Mouse (Mus musculus): ENCODE data around the gene Jak1. TPM values are rescaled to one million over a fixed set of nuclear protein-coding genes. Genes with fewer than 3 reads are reported as not detected.

The Jak1 gene
- polyA plus RNA-seq, 1 experiment from 2014 or later, result 71.9 TPM

- no peaks in the 10 kb centered on the region for H3K27me3 ChIP-seq (ENCODE audit: insufficient read depth, low read length)
- peaks cover 47% of the 10 kb centered on the region; the same call in 1 of the 2 replicates for H3K36me3 ChIP-seq (ENCODE audit: insufficient read depth, low read length)
- no peak for ATAC-seq (replicated peaks; ENCODE audit: low FRiP score, low read depth)
- no peak overlapping the region for H3K4me2 ChIP-seq (ENCODE audit: low read length)
- no peak for TF ChIP-seq CTCF (IDR thresholded peaks at IDR 0.05; ENCODE audit: low read depth)
- H3K9me3 ChIP-seq (replicated peaks; ENCODE audit: low read length), result no peaks in the 10 kb centered on the region
- H3K9ac ChIP-seq (ENCODE audit: low read depth, low read length), result no peak overlapping the region
- DNase-seq (ENCODE audit: low spot score), result no peak
- no peak overlapping the region for H3K4me3 ChIP-seq (replicated peaks; ENCODE audit: low read depth, low read length)
- no peaks in the 10 kb centered on the region for H3K4me1 ChIP-seq (replicated peaks; ENCODE audit: insufficient read depth, low read length)
- 64% methylated on average over 3 of the region's 3 CpGs for WGBS
- no peak overlapping the region for H3K27ac ChIP-seq
These were observed 87.3 kb downstream of the Jak1 start for GRCm38 (mm10) chr4:101177796-101178195.

- Histone ChIP-seq H3K36me3 (ENCODE audit: insufficient read depth, low read length) (peaks cover 51% of the 10 kb centered on the region; the same call in 1 of the 2 replicates), H3K4me3 (replicated peaks; ENCODE audit: low read depth, low read length) (no peak overlapping the region), H3K9me3 (replicated peaks; ENCODE audit: low read length) (no peaks in the 10 kb centered on the region), H3K4me1 (replicated peaks; ENCODE audit: insufficient read depth, low read length) (no peaks in the 10 kb centered on the region), H3K27ac (no peak overlapping the region), H3K4me2 (ENCODE audit: low read length) (no peak overlapping the region), H3K27me3 (ENCODE audit: insufficient read depth, low read length) (no peaks in the 10 kb centered on the region), H3K9ac (ENCODE audit: low read depth, low read length) (no peak overlapping the region)
- no peak for TF ChIP-seq CTCF (IDR thresholded peaks at IDR 0.05; ENCODE audit: low read depth)
- 86% methylated on average over 6 of the region's 6 CpGs for WGBS
- ATAC-seq (replicated peaks; ENCODE audit: low FRiP score, low read depth), result no peak
- no peak for DNase-seq (ENCODE audit: low spot score)
These were observed 89.0 kb downstream of the Jak1 start for GRCm38 (mm10) chr4:101176123-101176522.

GRCm38 (mm10) chr4:101174916-101175625 lies 90.0 kb downstream of the Jak1 start:
- Histone ChIP-seq H3K4me1 (replicated peaks; ENCODE audit: insufficient read depth, low read length) (no peaks in the 10 kb centered on the region), H3K4me3 (replicated peaks; ENCODE audit: low read depth, low read length) (no peak overlapping the region), H3K27ac (no peak overlapping the region), H3K36me3 (ENCODE audit: insufficient read depth, low read length) (peaks cover 60% of the 10 kb centered on the region), H3K27me3 (ENCODE audit: insufficient read depth, low read length) (no peaks in the 10 kb centered on the region), H3K4me2 (ENCODE audit: low read length) (no peak overlapping the region), H3K9me3 (replicated peaks; ENCODE audit: low read length) (no peaks in the 10 kb centered on the region), H3K9ac (ENCODE audit: low read depth, low read length) (no peak overlapping the region)
- TF ChIP-seq CTCF (IDR thresholded peaks at IDR 0.05; ENCODE audit: low read depth), result no peak
- ATAC-seq (replicated peaks; ENCODE audit: low FRiP score, low read depth) (no peak), DNase-seq (ENCODE audit: low spot score) (no peak)
- WGBS, result 79% methylated on average over 10 of the region's 10 CpGs

DNA sequence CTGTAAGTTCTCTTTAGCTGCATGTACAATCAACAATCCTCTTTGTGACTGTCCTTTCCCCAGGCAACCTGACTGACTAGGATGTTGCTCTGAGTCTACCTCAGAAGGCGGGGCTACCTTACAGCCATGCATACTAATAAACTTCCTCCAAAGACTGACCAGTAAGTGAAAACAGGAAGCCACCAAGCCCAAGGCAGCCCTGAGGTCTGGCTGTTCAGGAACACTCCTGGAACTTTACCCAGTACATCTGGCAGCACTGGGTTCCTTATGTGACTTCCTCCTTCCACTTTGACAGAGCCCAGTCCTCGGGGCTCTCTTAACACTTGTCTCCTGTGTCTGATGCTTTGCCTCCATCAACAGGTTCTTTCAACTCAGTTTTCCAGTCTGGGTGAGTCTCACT lies 92.3 kb downstream of the Jak1 start:
- no peak for TF ChIP-seq CTCF (IDR thresholded peaks at IDR 0.05; ENCODE audit: low read depth)
- ATAC-seq (replicated peaks; ENCODE audit: low FRiP score, low read depth), result no peak
- 70% methylated on average over 2 of the region's 2 CpGs for WGBS
- Histone ChIP-seq H3K27me3 (ENCODE audit: insufficient read depth, low read length) (no peaks in the 10 kb centered on the region), H3K36me3 (ENCODE audit: insufficient read depth, low read length) (peaks cover 66% of the 10 kb centered on the region), H3K27ac (no peak overlapping the region), H3K9ac (ENCODE audit: low read depth, low read length) (no peak overlapping the region), H3K4me2 (ENCODE audit: low read length) (no peak overlapping the region), H3K4me1 (replicated peaks; ENCODE audit: insufficient read depth, low read length) (no peaks in the 10 kb centered on the region), H3K9me3 (replicated peaks; ENCODE audit: low read length) (no peaks in the 10 kb centered on the region), H3K4me3 (replicated peaks; ENCODE audit: low read depth, low read length) (no peak overlapping the region)
- DNase-seq (ENCODE audit: low spot score), result no peak

GRCm38 (mm10) chr4:101168189-101168778 lies 96.8 kb downstream of the Jak1 start:
- WGBS, result 49% methylated on average over 6 of the region's 6 CpGs
- DNase-seq (ENCODE audit: low spot score), result peak; percentile 87
- no peak overlapping the region for H3K4me3 ChIP-seq (replicated peaks; ENCODE audit: low read depth, low read length)
- TF ChIP-seq CTCF (IDR thresholded peaks at IDR 0.05; ENCODE audit: low read depth), result peak; percentile 83
- no peak overlapping the region for H3K4me2 ChIP-seq (ENCODE audit: low read length)
- no peak overlapping the region for H3K9ac ChIP-seq (ENCODE audit: low read depth, low read length)
- H3K36me3 ChIP-seq (ENCODE audit: insufficient read depth, low read length), result peaks cover 64% of the 10 kb centered on the region
- no peak; the same call in 1 of the 2 replicates for ATAC-seq (replicated peaks; ENCODE audit: low FRiP score, low read depth)
- H3K27me3 ChIP-seq (ENCODE audit: insufficient read depth, low read length), result no peaks in the 10 kb centered on the region
- no peaks in the 10 kb centered on the region for H3K9me3 ChIP-seq (replicated peaks; ENCODE audit: low read length)
- H3K4me1 ChIP-seq (replicated peaks; ENCODE audit: insufficient read depth, low read length), result no peaks in the 10 kb centered on the region
- no peak overlapping the region for H3K27ac ChIP-seq

DNA sequence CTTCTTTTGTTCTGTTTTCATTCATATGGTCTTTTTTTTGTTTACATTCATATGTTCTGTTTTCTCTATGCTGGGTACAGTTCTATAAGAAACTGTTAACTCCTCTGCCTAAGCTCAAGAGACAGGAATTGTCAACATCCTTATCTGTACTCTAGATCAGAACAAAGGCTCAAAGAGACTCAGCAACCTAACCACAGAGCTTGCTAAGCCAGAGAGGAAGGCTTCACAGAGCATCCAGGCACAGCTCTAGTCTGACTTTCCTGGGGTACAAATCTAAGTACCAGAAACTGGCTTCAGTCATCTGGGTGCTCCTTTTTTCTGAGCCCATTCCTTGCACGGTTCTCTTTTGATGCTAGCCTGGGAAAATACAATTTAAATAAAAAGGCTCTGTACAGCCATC lies 97.3 kb downstream of the Jak1 start:
- no peak for DNase-seq (ENCODE audit: low spot score)

More for the DNA sequence above, 97.3 kb downstream of the Jak1 start:
- H3K9ac ChIP-seq (ENCODE audit: low read depth, low read length), result no peak overlapping the region
- no peak for TF ChIP-seq CTCF (IDR thresholded peaks at IDR 0.05; ENCODE audit: low read depth)
- peaks cover 67% of the 10 kb centered on the region for H3K36me3 ChIP-seq (ENCODE audit: insufficient read depth, low read length)
- H3K4me2 ChIP-seq (ENCODE audit: low read length), result no peak overlapping the region
- WGBS, result 94% methylated on average over 1 of the region's 1 CpGs
- no peak overlapping the region for H3K4me3 ChIP-seq (replicated peaks; ENCODE audit: low read depth, low read length)
- ATAC-seq (replicated peaks; ENCODE audit: low FRiP score, low read depth), result no peak
- H3K27me3 ChIP-seq (ENCODE audit: insufficient read depth, low read length), result no peaks in the 10 kb centered on the region
- H3K9me3 ChIP-seq (replicated peaks; ENCODE audit: low read length), result no peaks in the 10 kb centered on the region
- H3K27ac ChIP-seq, result no peak overlapping the region
- no peaks in the 10 kb centered on the region for H3K4me1 ChIP-seq (replicated peaks; ENCODE audit: insufficient read depth, low read length)

Measured in kidney, postnatal 0 days (tissue).